Mouse (Mus musculus) liver, postnatal 0 days (tissue): ENCODE data around the gene Nectin1. TPM values are rescaled to one million over a fixed set of nuclear protein-coding genes. Genes with fewer than 3 reads are reported as not detected.
A peak's percentile ranks its signal among the peaks of the same experiment; 100 is the strongest.

Experiments
- ATAC-seq: fragments of 200-750 bp; cut with Nextera tagmentation; 2 replicates; pipeline ENCODE4 v1.8.0; 2017; ENCODE audit warnings: mild to moderate bottlenecking, moderate library complexity
- DNase-seq: peaks from one replicate; pipeline ENCODE4 v3.0.0-alpha.2; 2016
- H3K27ac ChIP-seq: fragments of 300-500 bp; sonication (generic); 2 replicates; pipeline ENCODE4 v1.5.1; 2014; ENCODE audit warnings: antibody characterized with exemption, moderate library complexity, mild to moderate bottlenecking, low read depth
- H3K27me3 ChIP-seq: fragments of 300-500 bp; sonication (generic); 2 replicates; pipeline ENCODE4 v1.6.1; 2014; ENCODE audit warnings: low read length, control low read depth, mixed read lengths; ENCODE audit not compliant: insufficient read depth
- H3K36me3 ChIP-seq: fragments of 300-500 bp; sonication (generic); replicated peaks from 2 replicates; pipeline ENCODE4 v1.6.1; 2014; ENCODE audit warnings: mild to moderate bottlenecking, control low read depth, low read length, moderate library complexity, mixed read lengths; ENCODE audit not compliant: insufficient read depth
- H3K4me1 ChIP-seq: fragments of 300-500 bp; sonication (generic); 2 replicates; pipeline ENCODE4 v1.6.1; 2014; ENCODE audit warnings: antibody characterized with exemption, mild to moderate bottlenecking, control low read depth; ENCODE audit not compliant: insufficient read depth
- H3K4me2 ChIP-seq: fragments of 300-500 bp; sonication (generic); 2 replicates; pipeline ENCODE4 v1.6.1; 2014; ENCODE audit warnings: low read depth, mild to moderate bottlenecking, low read length, moderate library complexity, mixed read lengths
- H3K4me3 ChIP-seq: fragments of 300-500 bp; sonication (generic); 2 replicates; pipeline ENCODE4 v1.5.1; 2014; ENCODE audit warnings: low read depth, low read length
- H3K9ac ChIP-seq: fragments of 300-500 bp; sonication (generic); replicated peaks from 2 replicates; pipeline ENCODE4 v1.6.1; 2014; ENCODE audit warnings: mild to moderate bottlenecking, moderate library complexity
- H3K9me3 ChIP-seq: fragments of 300-500 bp; sonication (generic); 2 replicates; pipeline ENCODE4 v1.6.1; 2016; ENCODE audit warnings: mild to moderate bottlenecking, control low read depth, low read length, mixed read lengths
- CTCF ChIP-seq: sonication (generic); IDR thresholded peaks from 2 replicates; pipeline ENCODE4 v1.5.1; 2016; ENCODE audit warnings: antibody characterized with exemption, low read depth
- EP300 ChIP-seq: IDR thresholded peaks from 2 replicates; pipeline ENCODE4 v1.6.1; 2016; ENCODE audit warnings: antibody characterized with exemption, low read depth, mild to moderate bottlenecking
- WGBS: fragments of 180-500 bp; shearing (Covaris S2); extraction: QIAGEN DNeasy Blood & Tissue Kit; methylation state at CpG from one replicate; pipeline ENCODE4 v1.1.7; 2014; ENCODE audit not compliant: insufficient replicate concordance; 5-methylcytosine and 5-hydroxymethylcytosine counted together
- polyA plus RNA-seq: library from polyadenylated mRNA; unstranded; fragments of >200 nt; fragmentation: Nextera tagmentation; extraction: Ambion mirVana; gene quantifications from 2 replicates; pipeline ENCODE4 v1.2.1, GENCODE M21; 2015

The Nectin1 gene
- polyA plus RNA-seq, result 4.0 and 4.1 TPM in 2 replicates

DNA sequence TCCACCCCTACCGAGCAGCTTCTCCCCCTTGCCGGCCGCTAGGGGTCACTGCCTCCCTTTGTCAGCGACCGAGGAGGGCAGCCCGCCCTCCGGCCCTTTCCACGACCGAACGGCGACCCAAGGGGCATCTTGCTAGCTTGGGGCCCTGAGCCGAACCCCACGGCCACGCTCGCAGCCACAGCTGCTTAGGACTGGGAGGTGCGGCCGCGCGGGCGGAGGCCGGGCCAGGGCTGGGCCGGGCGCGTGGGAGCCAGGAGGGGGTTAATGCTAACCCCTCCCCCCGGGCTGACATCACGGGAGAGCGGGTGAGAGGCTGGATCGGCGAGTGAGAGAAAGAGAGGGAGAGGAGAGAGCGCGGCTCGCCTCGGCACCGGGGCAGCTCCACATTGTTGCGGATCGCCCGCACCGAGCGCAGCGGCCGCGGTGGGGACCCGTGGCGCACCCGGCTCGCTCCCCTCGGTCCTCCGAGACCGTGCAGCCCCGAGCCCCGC is at the start of gene Nectin1:
Gene Nectin1, plus strand, starts transcription at position 338 of the 491 bp plus-strand sequence.
- ATAC-seq, result peak; percentile 86
- H3K9ac ChIP-seq, result peak within 1 kb of the TSS; percentile 68
- WGBS, result 0% methylated on average over 32 of the region's 51 CpGs

DNA sequence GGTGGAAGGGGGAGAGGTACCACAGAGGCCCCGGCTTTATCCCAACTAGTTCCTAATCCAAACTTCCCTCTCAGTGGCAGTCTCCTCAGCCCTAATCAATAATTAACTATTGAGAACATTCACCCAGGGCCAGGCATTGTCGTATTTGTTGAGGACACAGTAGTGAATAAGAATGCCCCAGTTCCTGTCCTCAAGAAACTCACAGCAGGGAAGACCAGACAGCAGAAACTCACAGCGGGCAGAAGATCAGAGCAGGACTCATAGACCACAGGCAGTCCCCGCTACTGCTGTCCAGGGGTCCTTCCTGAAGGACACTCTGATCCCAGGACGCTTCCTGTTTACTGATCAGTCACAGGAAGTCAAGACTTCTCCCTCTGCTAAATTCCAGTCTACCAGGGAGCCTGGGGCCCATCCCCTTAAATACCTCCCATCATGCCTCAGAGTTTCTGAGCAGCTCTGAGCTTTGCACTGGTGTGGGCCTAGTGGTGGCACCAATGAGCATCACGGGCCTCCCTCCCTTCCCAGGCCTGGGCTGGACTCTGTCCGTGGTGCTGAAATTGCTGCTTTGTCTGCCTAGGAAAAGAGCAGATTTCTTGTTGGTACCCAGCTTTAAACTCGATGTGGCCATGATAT is 45.6 kb upstream of the Nectin1 start:
- WGBS, result 8% methylated on average over 8 of the region's 8 CpGs
- ATAC-seq, result peak; percentile 56; the same call in 1 of the 2 replicates

More for the DNA sequence above, at the start of gene Nectin1:
- no peaks in the 10 kb centered on the region for H3K9me3 ChIP-seq
- H3K4me1 ChIP-seq, result peaks cover 8% of the 10 kb centered on the region
- peak within 1 kb of the TSS; percentile 66 for H3K4me3 ChIP-seq
- TF ChIP-seq CTCF (peak; percentile 88), EP300 (no peak)
- peak within 1 kb of the TSS; percentile 82 for H3K27ac ChIP-seq
- H3K27me3 ChIP-seq, result peaks cover 35% of the 10 kb centered on the region
- DNase-seq, result peak; percentile 85
- H3K36me3 ChIP-seq, result no peaks in the 10 kb centered on the region
- peak within 1 kb of the TSS; percentile 84 for H3K4me2 ChIP-seq

DNA sequence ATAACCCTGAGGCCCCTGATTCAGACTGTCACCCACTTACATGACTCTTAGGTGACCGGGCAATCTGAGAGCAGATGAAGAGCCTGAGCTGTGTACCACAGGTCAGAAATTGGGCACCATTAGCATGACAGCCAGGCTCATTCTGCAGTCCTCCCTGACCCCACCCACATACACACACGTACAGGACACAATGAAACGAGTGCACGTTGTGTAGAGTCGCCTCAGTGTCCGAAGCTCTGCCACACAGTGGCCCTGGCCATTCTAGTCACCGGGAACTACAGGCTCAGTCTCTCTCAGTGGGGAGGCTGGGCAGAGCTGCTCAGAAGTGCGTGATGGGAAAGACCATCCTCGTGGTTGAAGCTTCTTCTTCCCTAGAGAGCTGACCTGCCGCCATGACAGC is 44.9 kb upstream of the Nectin1 start:
- no peak overlapping the region for H3K4me2 ChIP-seq
- no peaks in the 10 kb centered on the region for H3K4me1 ChIP-seq
- no peak overlapping the region for H3K4me3 ChIP-seq
- H3K27ac ChIP-seq, result no peak overlapping the region
- ATAC-seq, result no peak
- no peaks in the 10 kb centered on the region for H3K36me3 ChIP-seq
- no peak for DNase-seq
- TF ChIP-seq EP300, result no peak
- H3K9ac ChIP-seq, result no peak overlapping the region
- 77% methylated on average over 10 of the region's 10 CpGs for WGBS
- no peaks in the 10 kb centered on the region for H3K27me3 ChIP-seq
- H3K9me3 ChIP-seq, result no peaks in the 10 kb centered on the region

More for the DNA sequence above, 45.6 kb upstream of the Nectin1 start:
- H3K9me3 ChIP-seq, result no peaks in the 10 kb centered on the region
- H3K9ac ChIP-seq, result no peak overlapping the region
- no peak overlapping the region for H3K4me2 ChIP-seq
- no peaks in the 10 kb centered on the region for H3K4me1 ChIP-seq
- no peak overlapping the region for H3K4me3 ChIP-seq
- peak; percentile 75 for DNase-seq
- TF ChIP-seq EP300, result peak; percentile 22; the same call in 1 of the 2 replicates
- TF ChIP-seq CTCF, result peak; percentile 25; the same call in 1 of the 2 replicates
- H3K36me3 ChIP-seq, result no peaks in the 10 kb centered on the region
- no peak overlapping the region for H3K27ac ChIP-seq
- H3K27me3 ChIP-seq, result no peaks in the 10 kb centered on the region

DNA sequence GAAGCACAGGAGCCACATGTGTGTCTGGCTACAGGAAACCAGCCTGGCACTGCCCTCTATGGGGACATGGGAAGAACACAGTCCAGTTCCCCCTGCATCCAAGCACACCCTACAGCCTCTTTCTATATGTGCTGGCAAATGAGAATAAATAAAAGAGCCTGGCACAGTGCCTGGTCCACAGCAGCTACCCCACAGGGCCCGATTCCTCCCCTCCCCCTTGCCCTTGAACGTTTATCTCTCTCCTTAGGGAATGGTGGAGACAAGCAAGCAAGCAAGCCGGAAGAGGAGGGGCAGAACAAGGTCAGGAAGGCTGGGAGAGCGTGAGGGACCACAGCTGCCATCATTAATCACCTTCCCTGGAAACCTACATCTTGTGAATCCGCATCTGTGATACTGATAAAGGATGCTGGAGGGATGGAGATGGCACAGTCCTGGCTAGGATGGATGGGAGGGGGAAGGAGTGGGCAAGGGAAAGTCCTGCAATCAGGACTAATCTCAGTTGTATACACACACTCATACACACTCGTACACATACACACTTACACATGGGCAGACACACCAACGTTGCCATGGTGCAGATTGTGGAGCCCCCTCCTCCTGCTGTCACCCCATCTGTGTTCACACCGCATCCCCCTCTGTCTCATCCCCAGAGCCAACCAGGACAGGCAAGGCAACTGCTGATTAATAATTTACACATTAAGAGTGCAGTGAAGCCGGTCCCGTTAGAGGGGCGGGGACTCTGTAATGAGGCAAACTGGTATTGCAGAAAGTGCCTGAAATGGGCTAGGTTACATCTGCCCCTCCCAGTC is 44.2 kb upstream of the Nectin1 start:
- 61% methylated on average over 11 of the region's 11 CpGs for WGBS
- no peaks in the 10 kb centered on the region for H3K36me3 ChIP-seq
- TF ChIP-seq EP300 (no peak), CTCF (no peak)
- no peak overlapping the region for H3K9ac ChIP-seq
- no peaks in the 10 kb centered on the region for H3K9me3 ChIP-seq
- H3K4me3 ChIP-seq, result no peak overlapping the region
- H3K4me1 ChIP-seq, result no peaks in the 10 kb centered on the region
- no peaks in the 10 kb centered on the region for H3K27me3 ChIP-seq
- no peak for ATAC-seq
- no peak for DNase-seq
- H3K4me2 ChIP-seq, result no peak overlapping the region
- no peak overlapping the region for H3K27ac ChIP-seq

DNA sequence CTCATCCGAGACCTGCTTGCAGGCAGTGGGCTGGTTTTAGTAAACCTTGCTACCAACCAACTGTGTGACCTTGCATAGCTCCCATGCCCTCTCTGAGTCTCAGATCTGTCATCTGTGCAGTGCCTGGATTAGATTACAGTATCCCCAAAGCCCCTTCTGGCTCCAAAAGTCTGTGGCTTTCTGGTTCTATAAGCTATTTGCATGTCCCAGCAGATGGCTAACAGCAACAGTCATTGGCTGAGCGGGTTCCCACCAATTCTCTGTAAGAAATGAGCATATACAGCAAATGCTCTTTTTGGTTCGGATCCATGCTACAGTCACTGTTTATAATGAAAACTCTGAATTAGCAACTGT is 43.6 kb upstream of the Nectin1 start:
- WGBS, result 56% methylated on average over 3 of the region's 3 CpGs
- Histone ChIP-seq H3K9ac (no peak overlapping the region), H3K4me1 (no peaks in the 10 kb centered on the region), H3K36me3 (no peaks in the 10 kb centered on the region), H3K27ac (no peak overlapping the region), H3K27me3 (no peaks in the 10 kb centered on the region), H3K9me3 (no peaks in the 10 kb centered on the region), H3K4me2 (no peak overlapping the region), H3K4me3 (no peak overlapping the region)
- no peak for DNase-seq
- TF ChIP-seq EP300 (no peak), CTCF (no peak)
- ATAC-seq, result no peak

DNA sequence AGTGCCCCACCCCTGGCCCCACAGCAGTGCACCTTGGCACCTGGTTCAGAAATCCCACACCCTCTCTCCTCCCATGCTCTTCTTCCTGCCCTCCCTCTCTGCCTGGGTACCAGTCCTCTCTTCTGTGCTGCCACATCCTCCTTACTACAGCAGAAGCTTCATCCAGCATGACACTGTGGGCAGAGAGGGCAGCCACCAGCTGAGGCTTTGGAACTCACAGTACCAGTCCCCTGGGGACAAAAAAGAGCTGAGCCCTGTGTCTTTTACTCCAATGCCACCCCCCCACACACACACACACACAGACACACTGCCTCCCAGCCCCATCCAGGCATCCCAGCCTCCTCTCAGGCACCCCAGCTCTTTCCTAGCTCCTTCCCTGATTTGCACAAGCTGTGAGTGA is 42.0 kb upstream of the Nectin1 start:
- Histone ChIP-seq H3K9ac (no peak overlapping the region), H3K4me3 (no peak overlapping the region), H3K27ac (no peak overlapping the region), H3K4me2 (no peak overlapping the region), H3K4me1 (no peaks in the 10 kb centered on the region), H3K27me3 (no peaks in the 10 kb centered on the region), H3K36me3 (no peaks in the 10 kb centered on the region), H3K9me3 (no peaks in the 10 kb centered on the region)
- no peak for TF ChIP-seq EP300
- no peak for TF ChIP-seq CTCF
- DNase-seq, result no peak
- ATAC-seq, result no peak
